Mouse (Mus musculus): ENCODE results near the gene Cd109.
A peak's percentile ranks its signal among the peaks of the same experiment; 100 is the strongest.

Gene Cd109

DNA sequence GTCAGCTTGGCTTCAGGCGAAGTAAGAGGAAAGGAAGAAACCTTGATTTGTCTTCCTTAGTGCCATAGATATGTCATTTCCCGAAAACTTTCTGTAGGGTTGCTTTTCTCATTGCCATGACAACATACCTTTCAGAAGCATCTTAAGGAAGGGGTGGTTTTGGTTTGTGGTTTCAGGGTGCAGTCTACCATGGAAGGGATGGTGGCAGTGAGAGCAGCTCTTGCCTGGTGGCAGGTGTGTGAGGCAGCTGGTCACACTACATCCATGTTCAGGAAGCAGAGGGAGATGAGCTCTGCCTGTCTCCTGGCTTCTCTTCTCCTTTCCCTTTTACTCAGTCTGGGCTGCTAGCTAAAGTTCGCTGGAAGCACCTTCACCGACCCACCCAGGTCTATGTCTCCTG lies 26.0 kb downstream of the Cd109 start:
- peak; percentile 3 for DNase-seq (ENCODE audit: low read depth, low spot score)

DNA sequence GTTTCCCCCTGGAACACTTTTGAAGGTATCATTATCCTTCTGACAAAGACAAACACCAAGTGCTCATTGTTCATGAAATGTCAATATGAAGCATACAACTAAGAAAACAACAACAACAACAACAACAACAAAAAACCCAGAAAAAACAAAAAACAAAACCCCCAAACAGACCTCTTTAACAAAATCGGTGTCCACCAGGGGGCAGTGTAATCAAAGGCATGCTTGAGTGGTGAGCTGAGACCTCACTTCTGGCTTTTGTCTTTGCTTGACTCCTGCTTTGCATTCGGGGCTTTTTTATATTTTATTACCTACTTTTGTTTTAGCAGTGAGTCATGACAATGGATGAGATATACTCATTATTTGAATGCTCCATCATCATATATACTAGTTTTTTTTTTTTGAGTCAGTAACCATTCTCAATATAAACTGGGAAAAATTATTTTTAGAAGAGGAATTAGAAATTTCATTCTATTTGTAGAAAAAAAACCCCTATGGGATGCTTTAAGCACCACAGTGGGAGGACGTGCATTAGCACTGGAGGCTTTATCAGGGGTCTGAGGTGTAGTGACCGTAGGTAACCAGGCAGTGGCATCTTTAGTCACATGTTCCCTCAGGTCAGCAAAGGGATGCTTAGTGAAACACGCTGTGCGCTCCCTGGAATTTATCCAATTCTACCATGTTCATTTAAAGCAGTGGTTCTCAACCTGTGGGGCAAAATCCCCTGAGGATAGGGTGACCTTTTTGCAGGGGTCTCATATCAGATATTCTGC lies 30.8 kb downstream of the Cd109 start:
- peak; percentile 27 for DNase-seq (ENCODE audit: low read depth, low spot score)

DNA sequence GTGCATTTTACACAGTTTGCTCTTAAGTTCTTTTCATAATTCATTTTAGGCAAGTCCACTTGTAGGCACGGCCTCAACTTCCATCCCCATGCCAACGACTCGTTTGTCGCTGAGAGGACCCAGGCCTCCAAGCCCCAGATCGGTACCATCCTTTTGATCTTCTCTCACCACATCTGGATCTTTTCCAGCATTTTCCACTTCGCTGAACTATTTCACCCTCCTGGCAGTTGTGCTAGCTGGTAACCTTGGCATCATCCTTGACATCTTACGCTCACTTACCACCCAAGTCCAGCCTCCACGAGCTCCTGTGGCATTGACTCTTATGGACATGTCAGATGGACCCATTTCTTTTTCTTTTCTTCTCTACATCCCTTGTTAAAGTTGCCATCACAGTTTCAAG lies 33.3 kb downstream of the Cd109 start:
- no peak for DNase-seq (ENCODE audit: low read depth, low spot score)

DNA sequence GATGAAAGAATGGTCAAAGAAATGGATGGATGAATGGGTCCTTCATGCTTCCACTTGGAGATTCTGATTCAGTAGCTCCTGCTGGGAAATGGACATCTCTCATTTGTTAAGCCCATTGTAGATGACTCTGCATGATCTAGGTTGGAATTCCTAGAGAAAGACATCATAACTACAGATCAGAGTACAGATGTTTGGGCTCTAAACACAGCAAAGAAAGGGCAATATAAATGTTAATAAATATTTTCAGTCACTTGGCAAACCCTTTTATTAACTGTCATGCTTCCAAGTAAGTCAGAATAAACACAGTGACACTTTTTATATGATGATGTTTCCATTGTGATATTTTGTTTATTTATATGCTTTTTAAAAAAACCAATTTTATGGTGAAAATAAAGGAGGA lies 34.1 kb downstream of the Cd109 start:
- DNase-seq (ENCODE audit: low read depth, low spot score) = no peak

DNA sequence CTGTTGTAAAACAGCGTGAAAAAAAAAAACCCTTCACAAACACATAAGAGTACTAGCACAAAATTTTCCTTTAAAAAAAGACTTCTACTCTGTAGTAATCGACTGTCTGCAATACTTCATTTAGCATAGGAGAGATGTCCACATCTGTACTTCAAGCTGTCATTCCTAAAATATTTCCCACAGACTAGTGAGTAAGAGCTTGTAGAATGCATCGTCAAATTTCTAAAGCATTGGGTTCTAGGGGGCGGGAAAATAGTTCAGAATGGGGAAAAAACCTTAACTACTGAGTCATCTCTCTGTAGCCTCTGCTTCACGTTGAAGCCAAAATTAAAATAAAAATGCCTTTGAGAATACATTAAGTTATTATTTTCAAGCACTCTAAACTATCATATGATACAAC lies 42.2 kb downstream of the Cd109 start:
- DNase-seq (ENCODE audit: low read depth, low spot score) = no peak

DNA sequence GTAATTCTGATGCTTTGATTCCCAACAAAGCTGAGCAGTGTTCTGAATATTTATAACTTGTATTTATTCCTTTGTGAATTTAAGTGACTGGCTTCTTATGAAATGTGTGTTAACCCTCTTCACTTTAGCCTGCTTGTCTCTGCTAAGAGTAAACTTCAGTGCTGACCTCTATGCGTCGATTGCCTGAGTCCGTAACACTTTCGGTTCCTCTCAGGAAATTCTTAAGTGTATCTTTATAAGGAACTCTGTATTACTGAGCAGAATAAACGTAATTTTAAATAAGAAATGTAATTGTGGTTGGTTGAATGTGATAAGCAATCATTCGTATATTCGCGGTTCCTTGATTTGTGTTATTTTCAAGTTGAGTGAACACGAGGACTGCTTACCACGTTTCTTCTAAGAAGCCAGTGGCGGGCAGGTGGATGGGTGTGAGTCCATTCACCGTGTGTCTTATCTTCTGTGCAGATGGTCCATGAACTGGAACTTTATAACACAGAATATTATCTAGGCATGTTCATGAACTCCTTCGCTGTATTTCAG lies 56.2 kb downstream of the Cd109 start:
- DNase-seq (ENCODE audit: low read depth, low spot score) = no peak

DNA sequence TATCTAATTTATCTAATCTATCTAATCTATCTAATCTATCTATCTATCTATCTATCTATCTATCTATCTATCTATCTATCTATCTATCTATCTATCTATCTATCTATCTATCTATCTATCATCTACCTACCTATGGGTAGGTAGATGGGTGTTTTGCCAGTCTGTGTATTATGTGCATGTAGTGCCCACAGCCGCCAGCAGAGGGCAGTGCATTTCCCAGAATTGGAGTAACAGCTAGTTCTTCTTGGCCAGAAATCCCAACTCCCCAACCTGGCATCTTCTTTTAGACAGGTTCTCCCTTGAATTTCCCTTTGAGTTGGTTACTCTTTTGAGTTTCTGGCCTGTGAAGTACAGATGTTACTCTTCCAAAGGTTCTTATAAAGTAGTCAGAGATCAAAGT lies 85.3 kb downstream of the Cd109 start:
- DNase-seq (ENCODE audit: low read depth, low spot score) = peak; percentile 45

DNA sequence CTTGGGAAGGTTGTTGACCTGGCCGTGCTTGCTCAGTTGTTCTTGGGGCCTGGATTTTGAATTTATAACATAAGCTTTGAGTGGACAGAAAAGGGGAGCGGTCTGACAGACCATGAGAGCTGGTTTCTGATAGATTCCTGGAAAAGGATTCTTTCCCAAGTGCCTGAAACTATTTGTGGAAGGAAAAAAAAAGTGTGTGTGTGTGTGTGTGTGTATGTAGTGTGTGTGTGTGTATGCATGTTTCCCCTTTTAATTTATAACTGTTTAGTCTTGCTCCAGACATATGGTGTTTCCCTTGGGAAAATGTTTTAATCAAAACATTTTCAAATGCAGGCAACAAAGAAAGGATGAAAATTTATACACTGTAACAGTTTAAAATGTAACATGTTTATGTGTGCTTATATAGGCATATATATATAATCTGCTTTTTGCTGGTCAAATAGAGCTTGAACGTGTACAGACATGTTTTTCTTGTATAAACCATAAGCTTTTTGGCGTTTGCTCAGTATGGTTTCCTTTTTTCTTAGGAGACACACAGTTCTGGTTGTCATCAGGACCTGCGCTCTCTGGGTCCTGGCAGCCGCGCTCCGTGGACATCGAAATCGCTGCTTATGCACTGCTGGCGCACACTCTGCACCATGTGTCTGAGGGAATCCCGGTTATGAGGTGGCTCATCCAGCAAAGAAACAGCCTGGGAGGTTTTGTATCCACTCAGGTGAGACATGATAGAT lies 87.3 kb downstream of the Cd109 start:
- DNase-seq (ENCODE audit: low read depth, low spot score) = no peak

DNA sequence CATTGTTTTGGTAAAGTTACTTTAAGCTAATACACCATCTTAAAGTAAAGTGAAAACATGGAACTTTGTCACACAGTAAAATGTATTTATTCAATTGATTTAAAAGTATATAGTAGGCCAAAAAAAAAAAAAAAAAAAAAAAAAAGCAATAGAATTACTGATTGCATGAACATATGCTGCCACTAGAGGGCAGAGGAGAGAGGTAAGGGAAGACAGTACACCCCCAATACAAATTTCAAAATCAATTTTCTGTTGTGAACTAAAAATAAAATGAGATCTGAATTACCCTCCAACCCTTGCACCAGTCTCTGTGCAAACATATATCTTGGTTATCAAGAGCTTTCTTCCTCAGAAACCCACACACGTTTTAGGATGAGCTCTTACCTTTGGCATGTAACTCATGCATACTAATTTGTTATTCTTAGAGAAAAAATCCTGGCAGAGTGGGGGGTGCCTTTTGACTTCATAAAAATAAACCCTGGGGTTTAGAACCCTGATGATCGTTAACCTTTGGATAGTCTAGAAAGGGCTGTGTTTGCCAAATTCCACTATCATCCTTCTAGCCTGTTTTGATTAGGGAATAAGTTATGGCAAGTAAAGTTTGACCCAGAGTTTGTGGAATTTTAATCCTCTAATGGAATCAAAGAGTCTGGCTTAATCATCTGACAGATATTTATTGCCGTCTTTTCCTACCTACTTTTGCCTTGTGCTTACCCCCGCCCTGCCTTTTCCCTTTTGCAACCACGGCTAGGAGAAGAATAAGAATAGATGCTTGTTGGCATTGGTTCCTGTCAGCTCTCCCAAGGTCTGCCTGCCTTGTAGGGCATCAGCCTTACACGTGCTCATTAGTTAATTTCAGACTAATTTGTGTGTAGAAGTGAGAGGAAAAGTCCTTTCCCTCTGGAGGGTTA lies 105.8 kb downstream of the Cd109 start:
- no peak for DNase-seq (ENCODE audit: low read depth, low spot score)

DNA sequence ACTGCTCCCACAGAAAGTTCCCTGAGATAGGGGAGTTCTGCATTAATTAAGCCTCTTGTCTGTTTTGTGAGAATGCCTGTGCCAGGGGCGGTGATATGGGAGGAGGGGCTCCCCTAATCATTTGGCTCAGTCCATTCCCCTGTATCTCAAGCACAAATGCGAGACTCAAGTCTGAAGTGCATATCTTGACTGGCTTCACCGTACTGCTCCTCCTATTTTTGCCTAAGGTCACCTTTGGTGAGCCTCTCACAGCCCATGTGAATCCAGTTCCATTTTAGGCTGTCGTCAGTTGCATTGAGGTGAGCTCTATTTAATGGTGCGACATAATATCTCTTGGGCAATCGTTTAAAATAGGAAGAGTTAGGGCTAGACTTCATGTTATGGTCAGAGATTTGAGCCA lies 116.6 kb downstream of the Cd109 start:
- DNase-seq (ENCODE audit: low read depth, low spot score) = no peak

DNA sequence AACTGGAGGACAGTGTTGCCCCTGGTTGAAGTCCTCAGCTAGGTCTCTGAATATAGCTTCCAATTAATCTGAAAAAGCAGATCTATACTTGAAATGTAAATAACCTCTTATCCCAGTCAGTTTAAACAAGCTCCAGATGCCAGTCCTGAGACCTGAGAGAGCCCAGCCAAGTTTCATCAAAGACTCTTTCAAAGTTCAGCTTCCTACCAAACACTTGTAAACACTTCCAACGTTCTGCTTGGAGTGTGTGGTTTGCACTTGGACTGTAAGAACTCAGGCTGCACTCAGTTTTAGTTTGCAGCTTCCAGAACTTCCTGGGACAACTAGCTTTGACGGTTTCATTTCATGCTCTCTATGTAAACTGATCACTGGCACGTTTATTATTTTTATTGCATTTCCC lies 120.2 kb downstream of the Cd109 start:
- DNase-seq (ENCODE audit: low read depth, low spot score) = no peak

DNA sequence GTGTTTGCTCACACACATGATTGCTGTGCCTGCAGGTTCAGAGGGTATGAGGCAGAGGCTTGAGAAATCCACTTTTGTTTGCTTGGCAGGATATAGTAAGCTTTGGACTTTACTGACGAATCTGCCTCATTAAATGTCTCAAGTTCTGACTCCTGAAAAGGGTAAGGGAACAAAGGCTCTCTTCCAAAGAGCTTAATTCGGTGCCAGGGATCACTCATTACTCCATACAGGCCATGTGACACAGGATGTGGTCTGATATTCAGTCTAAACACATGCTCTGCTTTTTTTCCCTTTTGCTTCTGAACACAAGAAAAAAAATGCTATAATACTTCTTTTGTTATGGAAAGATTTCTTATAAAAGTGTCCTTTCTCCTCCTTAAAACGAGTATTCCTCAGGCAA lies 126.7 kb downstream of the Cd109 start:
- no peak for DNase-seq (ENCODE audit: low read depth, low spot score)

DNA sequence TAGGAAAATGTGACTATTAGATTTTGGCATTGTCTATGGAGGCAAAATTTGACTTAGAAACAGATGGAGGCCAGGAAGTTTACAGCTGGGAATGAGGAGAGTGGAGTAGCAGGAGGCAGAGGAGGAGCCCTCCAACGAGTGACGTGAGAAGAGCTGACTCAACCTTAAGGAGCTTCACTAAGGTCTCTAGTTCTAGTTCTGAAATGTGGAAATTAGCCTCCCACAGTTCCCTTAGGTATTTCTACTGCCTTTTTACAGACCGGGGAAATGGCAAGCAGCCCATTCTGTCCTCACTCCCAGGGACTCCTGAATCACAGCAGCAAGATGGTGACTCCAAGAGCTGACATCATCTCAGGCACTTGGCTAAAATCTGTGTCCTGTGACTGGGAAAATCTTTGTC lies 134.9 kb downstream of the Cd109 start:
- no peak for DNase-seq (ENCODE audit: low read depth, low spot score)

Data from CD4-positive helper T cell, adult 2 months (primary cell).